Mouse (Mus musculus) liver, embryonic 16.5 days (tissue): ENCODE results near the gene Rpl3. TPM values are rescaled to one million over a fixed set of nuclear protein-coding genes. Genes with fewer than 3 reads are reported as not detected.

Source experiments
- ATAC-seq: fragments of 200-750 bp; cut with Nextera tagmentation; 2 replicates; pipeline ENCODE4 v1.8.0; 2017; ENCODE audit warnings: low read depth, mild to moderate bottlenecking, moderate number of reproducible peaks, moderate library complexity
- H3K27ac ChIP-seq: fragments of 300-500 bp; sonication (generic); 2 replicates; pipeline ENCODE4 v1.5.1; 2014; ENCODE audit warnings: mild to moderate bottlenecking, low read length
- H3K27me3 ChIP-seq: fragments of 300-500 bp; sonication (generic); 2 replicates; pipeline ENCODE4 v1.6.1; 2014; ENCODE audit warnings: low read depth, low read length, mixed read lengths; ENCODE audit not compliant: control insufficient read depth, insufficient read depth
- H3K36me3 ChIP-seq: fragments of 300-500 bp; sonication (generic); 2 replicates; pipeline ENCODE4 v1.6.1; 2014; ENCODE audit warnings: mild to moderate bottlenecking; ENCODE audit not compliant: control insufficient read depth, insufficient read depth
- H3K4me1 ChIP-seq: fragments of 300-500 bp; sonication (generic); 2 replicates; pipeline ENCODE4 v1.6.1; 2014; ENCODE audit warnings: low read depth, low read length, mixed read lengths; ENCODE audit not compliant: control insufficient read depth
- H3K4me2 ChIP-seq: fragments of 300-500 bp; sonication (generic); 2 replicates; pipeline ENCODE4 v1.6.1; 2014; ENCODE audit warnings: low read depth, low read length, mixed read lengths
- H3K4me3 ChIP-seq: fragments of 300-500 bp; sonication (generic); 2 replicates; pipeline ENCODE4 v1.5.1; 2014; ENCODE audit warnings: low read depth, mild to moderate bottlenecking, low read length
- H3K9ac ChIP-seq: fragments of 300-500 bp; sonication (generic); 2 replicates; pipeline ENCODE4 v1.6.1; 2014; ENCODE audit warnings: low read depth, low read length
- H3K9me3 ChIP-seq: fragments of 300-500 bp; sonication (generic); replicated peaks from 2 replicates; pipeline ENCODE4 v1.6.1; 2016; ENCODE audit warnings: low read length; ENCODE audit not compliant: control insufficient read depth
- WGBS: fragments of 180-500 bp; shearing (Covaris S2); extraction: QIAGEN DNeasy Blood & Tissue Kit; methylation state at CpG from one replicate; pipeline ENCODE4 v1.1.7; 2014; ENCODE audit not compliant: insufficient replicate concordance; 5-methylcytosine and 5-hydroxymethylcytosine counted together
- polyA plus RNA-seq: library from polyadenylated mRNA; unstranded; fragments of >200 nt; fragmentation: Nextera tagmentation; extraction: Ambion mirVana; gene quantifications from 2 replicates; pipeline ENCODE4 v1.2.1, GENCODE M21; 2015

The Rpl3 gene
- polyA plus RNA-seq, 1 experiment from 2014 or later: 481 TPM

DNA sequence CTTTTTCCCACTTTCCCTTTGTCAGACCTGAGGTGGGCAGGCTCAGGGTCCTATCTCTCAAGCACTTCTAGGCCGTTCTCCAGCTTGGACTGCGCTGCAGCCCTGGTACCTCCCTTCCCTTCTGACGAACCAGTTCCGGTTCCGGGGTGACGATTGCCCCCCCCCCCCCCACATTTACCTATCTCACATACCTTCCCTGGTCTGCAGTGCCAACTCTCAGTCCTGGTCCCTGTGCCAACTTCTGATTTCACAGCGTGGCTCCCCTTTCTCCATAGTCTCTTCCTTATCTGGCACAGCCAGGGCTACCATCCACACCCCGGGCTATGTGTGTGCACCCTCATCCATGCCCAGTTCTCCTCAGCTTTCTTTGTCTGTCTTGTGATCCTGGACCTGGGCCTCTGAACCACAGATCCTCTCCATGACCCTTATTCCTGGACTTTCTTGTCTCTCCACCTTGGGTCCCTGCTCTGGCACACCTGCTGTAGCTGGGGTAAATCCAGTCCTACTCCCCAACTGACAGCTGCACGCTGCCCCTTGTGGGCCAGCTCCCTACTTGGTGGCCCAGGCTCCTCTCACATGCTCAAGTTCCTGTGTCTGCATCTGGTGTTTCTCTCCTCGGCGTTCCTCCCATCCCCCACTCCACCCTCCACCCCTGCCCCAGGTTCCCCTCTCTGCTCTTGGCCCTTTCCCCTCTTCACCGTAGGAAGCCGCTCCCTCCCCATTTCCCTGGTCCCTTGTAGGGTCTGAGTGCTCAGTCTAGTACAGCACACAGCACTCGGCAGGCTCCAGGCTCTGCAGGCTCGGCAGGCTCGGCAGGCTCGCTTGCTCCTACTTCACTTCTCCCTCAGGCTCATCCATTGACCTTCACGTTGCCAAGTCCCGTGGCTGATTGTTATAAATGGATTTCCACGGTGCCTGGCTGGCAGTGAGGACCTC lies 5.5 kb upstream of the Rpl3 start:
- no peaks in the 10 kb centered on the region for H3K9me3 ChIP-seq
- peak overlapping the region; percentile 98 for H3K27ac ChIP-seq
- H3K36me3 ChIP-seq: no peaks in the 10 kb centered on the region
- peak overlapping the region; percentile 80 for H3K4me2 ChIP-seq
- peak; percentile 82 for ATAC-seq
- peaks cover 6% of the 10 kb centered on the region for H3K27me3 ChIP-seq
- peak overlapping the region; percentile 53 for H3K4me3 ChIP-seq
- peak overlapping the region; percentile 56 for H3K9ac ChIP-seq
- WGBS: 7% methylated on average over 20 of the region's 20 CpGs
- peaks cover 45% of the 10 kb centered on the region for H3K4me1 ChIP-seq

DNA sequence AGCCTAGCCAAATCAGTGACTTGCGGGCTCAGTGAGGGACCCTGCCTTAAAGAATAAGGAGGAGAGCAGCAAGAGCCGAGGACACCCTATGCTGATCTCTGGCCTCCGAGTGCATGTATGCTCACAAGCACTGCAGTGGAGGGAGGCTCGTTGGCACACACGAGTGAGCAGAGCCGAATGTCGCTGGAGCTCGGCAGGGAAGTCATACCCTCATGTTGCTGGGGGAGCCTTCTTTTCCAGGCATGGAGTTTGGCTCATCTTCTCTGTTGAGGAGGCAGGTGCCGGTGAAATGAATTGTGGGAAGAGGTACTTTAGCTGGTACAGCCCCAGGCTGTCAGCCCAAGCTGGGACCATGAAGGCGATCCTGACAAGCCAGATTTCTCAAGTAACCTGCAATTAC lies 4.7 kb upstream of the Rpl3 start:
- Histone ChIP-seq H3K27me3 (peaks cover 13% of the 10 kb centered on the region), H3K27ac (peak overlapping the region; percentile 98), H3K9me3 (no peaks in the 10 kb centered on the region), H3K4me1 (peaks cover 54% of the 10 kb centered on the region), H3K36me3 (no peaks in the 10 kb centered on the region), H3K4me3 (peak overlapping the region; percentile 53), H3K9ac (peak overlapping the region; percentile 56), H3K4me2 (peak overlapping the region; percentile 80)
- ATAC-seq: no peak
- 88% methylated on average over 10 of the region's 10 CpGs for WGBS

DNA sequence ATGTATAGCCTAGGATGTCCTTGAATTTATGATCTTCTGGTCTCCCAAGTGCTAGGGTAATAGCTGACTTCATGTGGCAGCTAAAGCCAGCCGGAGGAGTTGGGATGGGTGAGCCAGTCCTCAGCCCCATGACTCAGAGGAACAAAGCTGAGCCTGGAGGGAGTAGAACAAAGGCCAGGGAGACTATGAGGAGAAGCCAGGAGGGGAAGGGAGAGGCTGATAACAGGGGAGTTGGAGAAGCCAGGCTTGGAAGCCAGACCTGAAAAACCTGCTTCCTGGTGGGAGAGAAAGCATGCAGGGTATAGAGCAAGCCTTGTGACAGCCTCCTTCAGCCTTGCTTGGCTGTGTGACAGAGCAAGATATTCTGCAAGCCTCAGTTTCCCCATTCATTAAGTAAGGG lies 3.9 kb upstream of the Rpl3 start:
- Histone ChIP-seq H3K27ac (no peak overlapping the region), H3K4me1 (peaks cover 56% of the 10 kb centered on the region), H3K4me3 (no peak overlapping the region), H3K36me3 (no peaks in the 10 kb centered on the region), H3K9ac (no peak overlapping the region), H3K9me3 (no peaks in the 10 kb centered on the region), H3K27me3 (peaks cover 13% of the 10 kb centered on the region), H3K4me2 (no peak overlapping the region)
- no peak for ATAC-seq
- 84% methylated on average over 1 of the region's 1 CpGs for WGBS

DNA sequence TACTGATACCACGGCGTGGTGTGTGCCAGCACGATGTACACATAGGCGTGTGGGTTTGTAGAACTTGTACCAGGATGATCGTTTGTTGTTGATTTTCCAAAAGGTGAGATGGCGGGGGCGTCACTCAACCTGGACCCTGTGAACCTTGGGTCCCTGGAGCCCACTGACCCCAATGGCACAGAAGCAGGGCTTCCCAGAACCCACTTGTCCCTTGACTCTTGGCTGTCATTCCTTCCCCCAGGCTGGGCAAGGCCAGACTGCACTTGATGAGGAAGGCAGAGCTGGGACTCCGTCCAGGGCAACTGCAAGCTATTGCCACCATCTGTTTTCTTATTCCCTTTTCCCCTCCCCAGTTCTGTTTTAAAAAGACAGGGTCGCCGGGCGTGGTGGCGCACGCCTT lies 2.5 kb upstream of the Rpl3 start:
- Histone ChIP-seq H3K9ac (no peak overlapping the region), H3K27me3 (peaks cover 13% of the 10 kb centered on the region), H3K4me3 (no peak overlapping the region), H3K4me2 (no peak overlapping the region), H3K9me3 (no peaks in the 10 kb centered on the region), H3K36me3 (no peaks in the 10 kb centered on the region), H3K27ac (no peak overlapping the region), H3K4me1 (peaks cover 58% of the 10 kb centered on the region)
- ATAC-seq: no peak
- WGBS: 86% methylated on average over 13 of the region's 13 CpGs

DNA sequence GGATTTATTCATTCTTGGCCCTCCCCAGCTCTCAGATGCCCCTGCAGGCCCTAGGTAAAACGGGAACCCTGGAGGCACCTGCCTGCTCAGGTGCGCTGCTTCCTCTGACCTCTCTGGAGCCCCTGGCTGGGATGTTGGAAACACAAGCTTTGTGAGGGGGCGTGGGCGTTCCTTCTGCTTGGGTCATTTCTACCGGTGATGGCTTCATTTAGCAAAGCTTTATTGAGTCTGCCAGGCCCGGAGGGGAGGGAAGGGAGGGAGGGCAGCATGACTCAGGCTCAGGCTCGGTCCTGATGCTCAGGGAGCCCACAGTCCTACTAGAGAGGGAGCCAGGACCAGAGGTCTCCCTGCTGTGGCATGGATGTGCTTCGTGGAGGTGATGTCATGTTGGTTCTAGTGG lies 931 bp upstream of the Rpl3 start:
- ATAC-seq: no peak
- H3K36me3 ChIP-seq: no peaks in the 10 kb centered on the region
- H3K9ac ChIP-seq: no peak overlapping the region

DNA sequence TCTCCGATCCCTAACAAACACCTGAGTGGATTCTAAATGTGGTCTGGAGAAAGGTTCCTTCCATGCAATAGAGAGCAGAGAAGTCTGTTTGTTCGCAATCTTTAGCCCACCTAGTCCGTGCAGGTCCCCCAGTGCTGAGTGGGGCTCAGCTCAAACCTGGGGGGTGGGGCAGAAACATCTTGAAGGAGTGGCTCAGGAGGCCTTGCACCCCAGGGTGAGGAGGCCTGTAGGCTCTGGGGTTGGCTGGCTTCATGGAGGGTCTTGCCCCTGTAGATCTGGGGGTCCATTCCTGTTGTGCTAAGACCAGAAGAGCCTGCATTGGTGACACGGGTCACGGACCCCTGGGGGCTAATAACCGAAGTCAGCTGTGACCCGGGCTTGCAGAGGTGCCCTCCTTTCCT lies 373 bp upstream of the Rpl3 start:
- peak overlapping the region; percentile 73 for H3K4me3 ChIP-seq
- H3K4me1 ChIP-seq: peaks cover 56% of the 10 kb centered on the region
- H3K9ac ChIP-seq: peak overlapping the region; percentile 79
- 51% methylated on average over 7 of the region's 7 CpGs for WGBS
- peak overlapping the region; percentile 98 for H3K4me2 ChIP-seq
- no peak for ATAC-seq
- H3K36me3 ChIP-seq: no peaks in the 10 kb centered on the region
- no peak overlapping the region for H3K27ac ChIP-seq
- peaks cover 13% of the 10 kb centered on the region for H3K27me3 ChIP-seq
- H3K9me3 ChIP-seq: no peaks in the 10 kb centered on the region

More for the DNA sequence above, 931 bp upstream of the Rpl3 start:
- Histone ChIP-seq H3K4me1 (peaks cover 56% of the 10 kb centered on the region), H3K27me3 (peaks cover 13% of the 10 kb centered on the region), H3K4me3 (no peak overlapping the region), H3K9me3 (no peaks in the 10 kb centered on the region), H3K4me2 (no peak overlapping the region), H3K27ac (no peak overlapping the region)
- WGBS: 48% methylated on average over 8 of the region's 8 CpGs

DNA sequence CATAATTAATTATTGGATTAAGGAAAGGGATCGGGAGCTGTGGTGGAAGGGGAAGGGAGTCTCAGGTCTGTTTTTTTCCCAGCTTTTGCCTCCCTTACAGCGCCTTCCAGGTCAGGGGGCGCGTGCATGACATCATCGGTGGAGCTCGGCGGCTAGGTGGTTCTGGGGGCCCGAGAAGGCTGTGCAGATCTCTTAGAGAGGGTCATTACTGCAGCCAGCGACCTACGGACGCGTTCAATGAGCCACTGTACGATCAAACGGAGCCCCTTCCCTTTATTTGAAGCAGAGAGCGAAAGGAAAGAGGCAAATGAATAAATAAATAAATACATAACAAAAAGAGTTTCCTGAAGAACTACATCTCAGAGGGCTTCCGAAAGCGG lies 937 bp downstream of the Rpl3 start:
- H3K36me3 ChIP-seq: no peaks in the 10 kb centered on the region
- H3K27me3 ChIP-seq: peaks cover 13% of the 10 kb centered on the region
- H3K9ac ChIP-seq: peak overlapping the region; percentile 79
- peak overlapping the region; percentile 73 for H3K4me3 ChIP-seq
- ATAC-seq: no peak
- 0 out of 2 replicates have a peak, but pooled peaks cover 4% of the 10 kb centered on the region for H3K9me3 ChIP-seq
- under 1% methylated on average over 17 of the region's 17 CpGs for WGBS
- H3K4me2 ChIP-seq: peak overlapping the region; percentile 98
- H3K27ac ChIP-seq: peak overlapping the region; percentile 40
- peaks cover 48% of the 10 kb centered on the region for H3K4me1 ChIP-seq

DNA sequence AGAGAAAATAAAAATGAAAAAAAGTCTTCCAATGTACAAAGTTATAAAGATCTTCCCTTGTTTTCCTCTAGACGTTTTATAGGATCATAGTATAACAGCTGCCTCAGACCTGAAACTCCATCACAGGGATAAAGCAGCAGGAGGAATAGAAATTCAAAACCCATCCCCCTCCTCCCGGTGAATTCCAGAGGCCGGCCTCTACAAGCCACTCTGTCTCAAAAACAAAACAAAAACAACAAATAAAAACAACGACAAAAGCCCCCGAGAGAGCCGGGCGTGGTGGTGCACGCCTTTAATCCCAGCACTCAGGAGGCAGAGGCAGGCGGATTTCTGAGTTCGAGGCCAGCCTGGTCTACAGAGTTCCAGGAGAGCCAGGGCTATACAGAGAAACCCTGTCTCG lies 1.5 kb downstream of the Rpl3 start:
- Histone ChIP-seq H3K27ac (no peak overlapping the region), H3K4me2 (peak overlapping the region; percentile 98; the same call in 1 of the 2 replicates), H3K9ac (no peak overlapping the region), H3K27me3 (peaks cover 13% of the 10 kb centered on the region), H3K36me3 (no peaks in the 10 kb centered on the region), H3K4me1 (peaks cover 46% of the 10 kb centered on the region), H3K9me3 (0 out of 2 replicates have a peak, but pooled peaks cover 4% of the 10 kb centered on the region), H3K4me3 (no peak overlapping the region)
- ATAC-seq: no peak
- 65% methylated on average over 11 of the region's 11 CpGs for WGBS

DNA sequence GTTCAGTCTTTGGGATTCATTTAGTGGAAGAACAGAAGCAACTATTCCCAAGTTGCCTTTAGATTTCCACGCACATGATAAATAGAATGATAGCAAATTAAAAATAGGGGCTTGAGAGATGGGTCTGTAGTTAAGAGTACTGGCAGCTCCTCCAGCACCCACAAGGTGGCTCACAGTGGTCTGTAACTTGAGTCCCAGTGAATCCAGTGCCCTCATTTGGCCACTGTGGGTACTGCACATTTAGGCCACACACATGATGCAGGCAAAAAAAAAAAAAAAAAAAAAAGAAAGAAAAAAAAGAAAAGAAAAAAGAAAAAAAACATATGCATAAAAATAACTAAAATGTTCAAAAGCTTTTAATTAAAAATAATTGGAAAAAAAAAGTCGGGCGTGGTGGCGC lies 3.0 kb downstream of the Rpl3 start:
- peaks cover 50% of the 10 kb centered on the region for H3K4me1 ChIP-seq
- H3K9me3 ChIP-seq: 0 out of 2 replicates have a peak, but pooled peaks cover 4% of the 10 kb centered on the region
- H3K27me3 ChIP-seq: peaks cover 13% of the 10 kb centered on the region
- H3K27ac ChIP-seq: peak overlapping the region; percentile 89; the same call in 1 of the 2 replicates
- H3K36me3 ChIP-seq: no peaks in the 10 kb centered on the region
- WGBS: 25% methylated on average over 4 of the region's 4 CpGs
- no peak for ATAC-seq
- no peak overlapping the region for H3K4me3 ChIP-seq
- H3K4me2 ChIP-seq: no peak overlapping the region
- no peak overlapping the region for H3K9ac ChIP-seq
